Mouse (Mus musculus) CH12F3 (cell line): ENCODE measurements around the gene Txlng.

Source experiments
- in situ Hi-C: fragments of 300-500 bp; cut with MboI; formaldehyde crosslinking; loops from 2 replicates; pipeline ENCODE4 v1.14.3; 2020; ENCODE audit warnings: low sequenced_read_pairs

Gene Txlng

GRCm38 (mm10) chrX:162760115-162760942, 68.9 kb downstream of the Txlng start, which contains the start of gene Rbbp7:
Gene Rbbp7, plus strand, starts transcription at chrX:162760402.
- in situ Hi-C loops = no loop called here

- in situ Hi-C loops = no loop called here
These were observed 69.8 kb downstream of the Txlng start for GRCm38 (mm10) chrX:162759251-162760114.

- in situ Hi-C loops = no loop called here
These were observed 73.2 kb downstream of the Txlng start for GRCm38 (mm10) chrX:162756058-162756457.

GRCm38 (mm10) chrX:162754314-162754713, 74.9 kb downstream of the Txlng start:
- in situ Hi-C loops = no loop called here

GRCm38 (mm10) chrX:162752418-162752817, 76.8 kb downstream of the Txlng start:
- in situ Hi-C loops = no loop called here

GRCm38 (mm10) chrX:162748696-162749420, 80.4 kb downstream of the Txlng start:
- in situ Hi-C loops = no loop called here

- in situ Hi-C loops = no loop called here
These were observed 93.1 kb downstream of the Txlng start for GRCm38 (mm10) chrX:162736140-162736659.

GRCm38 (mm10) chrX:162734997-162735929, 94.0 kb downstream of the Txlng start:
- in situ Hi-C loops = no loop called here

- in situ Hi-C loops = no loop called here
These were observed 99.2 kb downstream of the Txlng start for GRCm38 (mm10) chrX:162730031-162730430.
